Mouse (Mus musculus) heart, postnatal 0 days (tissue): ENCODE measurements around the gene Mcmbp.

Source experiments
- CTCF ChIP-seq: IDR thresholded peaks from 2 replicates; pipeline ENCODE4 v1.5.1; 2016; ENCODE audit warnings: antibody characterized with exemption, control low read depth, low read depth
- EP300 ChIP-seq: IDR thresholded peaks from 2 replicates; pipeline ENCODE4 v1.6.1; 2016; ENCODE audit warnings: antibody characterized with exemption, low read depth

GRCm38 (mm10) chr7:128690070-128690469, 50.2 kb downstream of the Mcmbp start:
- TF ChIP-seq EP300 (no peak), CTCF (peak; percentile 93)
